Mouse (Mus musculus) spleen, adult 2 months (tissue): ENCODE results near the gene Kif13a.

ENCODE experiments used
- CTCF ChIP-seq: fragments of 200-500 bp; IDR thresholded peaks from 2 replicates; pipeline ENCODE4 v1.5.1; 2011; ENCODE audit warnings: mild to moderate bottlenecking, inconsistent platforms; ENCODE audit not compliant: insufficient read depth, insufficient read length, insufficient replicate concordance; ENCODE audit errors: extremely low read depth
- POLR2A ChIP-seq: fragments of 200-500 bp; IDR thresholded peaks from 2 replicates; pipeline ENCODE4 v1.6.1; 2011; ENCODE audit warnings: low read depth, low read length, inconsistent platforms

DNA sequence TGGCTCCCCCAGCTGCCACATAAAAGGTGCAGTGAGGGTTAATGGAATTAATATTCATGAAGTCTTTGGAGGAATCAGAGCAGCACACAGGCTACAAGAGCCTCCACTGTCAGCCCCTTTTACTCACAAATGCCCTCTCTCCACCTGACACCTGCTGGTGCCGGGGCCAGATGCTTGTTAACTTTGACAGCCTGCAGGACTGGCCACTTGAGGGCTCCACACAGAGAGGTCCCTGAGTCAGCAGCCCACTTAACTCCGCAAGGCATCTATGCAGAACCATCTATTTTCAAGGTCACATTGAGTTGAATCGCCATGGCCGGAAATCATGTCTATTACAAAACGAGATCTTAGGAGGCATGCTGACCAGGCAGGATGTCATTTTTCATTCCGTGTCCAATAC lies 57.5 kb downstream of the Kif13a start:
- TF ChIP-seq CTCF (no peak), POLR2A (no peak)
